In the genomic region with DNA sequence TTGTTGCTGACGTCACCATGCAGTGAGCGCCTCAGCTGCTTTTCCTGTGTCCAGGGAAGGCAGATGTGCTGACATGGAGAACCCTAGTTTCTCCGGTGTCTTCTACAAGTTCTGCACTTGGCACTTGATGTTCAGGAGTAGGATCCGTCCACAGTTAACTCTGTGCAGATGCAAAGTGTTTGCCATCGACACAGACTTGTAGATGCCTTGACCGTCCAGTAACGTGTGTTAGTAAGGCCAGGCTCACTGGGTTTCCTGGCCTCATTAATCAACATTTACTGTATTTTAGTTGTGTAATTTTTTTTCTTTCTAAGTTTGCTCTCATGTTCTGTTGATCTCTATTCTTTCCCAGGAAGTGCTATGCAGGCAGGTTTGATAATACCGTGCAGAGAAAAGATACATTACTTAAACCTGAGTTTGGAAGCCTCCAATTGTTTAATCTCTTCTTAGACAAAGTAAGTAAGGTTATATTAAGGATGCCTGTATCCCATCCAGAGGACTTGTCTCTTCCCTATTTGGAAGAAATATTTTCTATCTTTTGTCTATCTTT, we compare ENCODE assay signal across 7 mouse cellular contexts. TPM values are rescaled to one million over a fixed set of nuclear protein-coding genes. Genes with fewer than 3 reads are reported as not detected.
DNase-seq lines count a peak whose midpoint lies in the region; ATAC-seq lines count a peak whose summit lies in the region.
"Not testable (repeated sequence)": the region's sequence is repeated elsewhere in the genome, so short reads cannot be mapped to it uniquely, and the experiment has no call there.

No protein-coding gene starts in this region.

- not testable (repeated sequence) for H3K9ac ChIP-seq in embryonic facial prominence, embryonic 13.5 days
- peak overlapping the region; percentile 54; the same call in 1 of the 2 replicates for H3K9ac ChIP-seq in heart, embryonic 12.5 days
- H3K9ac ChIP-seq in intestine, embryonic 15.5 days = 0 out of 2 replicates have a peak overlapping the region, but pooled peaks have one; percentile 29
- H3K9ac ChIP-seq in limb, embryonic 12.5 days (replicated peaks) = peak overlapping the region; percentile 34; the same call in 1 of the 2 replicates

- ATAC-seq in embryonic facial prominence, embryonic 13.5 days (ENCODE audit: insufficient number of reproducible peaks, insufficient read depth, low FRiP score, low TSS enrichment, low read depth); heart, embryonic 12.5 days (ENCODE audit: insufficient number of reproducible peaks, low FRiP score); intestine, embryonic 15.5 days; limb, embryonic 12.5 days (ENCODE audit: insufficient number of reproducible peaks, insufficient read depth, low FRiP score, low TSS enrichment, low read depth): not testable (repeated sequence)

- H3K4me3 ChIP-seq in embryonic facial prominence, embryonic 13.5 days = peak overlapping the region; percentile 51
- peak overlapping the region; percentile 58 for H3K4me3 ChIP-seq in heart, embryonic 12.5 days
- peak overlapping the region; percentile 50 for H3K4me3 ChIP-seq in intestine, embryonic 15.5 days (replicated peaks)
- H3K4me3 ChIP-seq in limb, embryonic 12.5 days (replicated peaks) = peak overlapping the region; percentile 47

- H3K4me2 ChIP-seq in embryonic facial prominence, embryonic 13.5 days = peak overlapping the region; percentile 60
- peak overlapping the region; percentile 57 for H3K4me2 ChIP-seq in heart, embryonic 12.5 days
- H3K4me2 ChIP-seq in intestine, embryonic 15.5 days (replicated peaks) = peak overlapping the region; percentile 50
- H3K4me2 ChIP-seq in limb, embryonic 12.5 days = peak overlapping the region; percentile 56

- DNase-seq in adrenal gland, postnatal 10 days = peak; percentile 24
- peak; percentile 23 for DNase-seq in lung, postnatal 36 days
- peak; percentile 15 for DNase-seq in retina, embryonic 14.5 days (ENCODE audit: low spot score)

- not testable (repeated sequence) for H3K9me3 ChIP-seq in embryonic facial prominence, embryonic 13.5 days; heart, embryonic 12.5 days (replicated peaks); intestine, embryonic 15.5 days; limb, embryonic 12.5 days

- not testable (repeated sequence) for H3K27me3 ChIP-seq in embryonic facial prominence, embryonic 13.5 days; heart, embryonic 12.5 days (replicated peaks); intestine, embryonic 15.5 days (replicated peaks); limb, embryonic 12.5 days

- not testable (repeated sequence) for H3K4me1 ChIP-seq in embryonic facial prominence, embryonic 13.5 days; heart, embryonic 12.5 days (replicated peaks); intestine, embryonic 15.5 days (replicated peaks); limb, embryonic 12.5 days (replicated peaks)

- 16% methylated on average over 6 of the region's 8 CpGs for WGBS in embryonic facial prominence, embryonic 13.5 days
- WGBS in heart, embryonic 12.5 days = 14% methylated on average over 6 of the region's 8 CpGs
- WGBS in intestine, embryonic 15.5 days = 6% methylated on average over 6 of the region's 8 CpGs
- 15% methylated on average over 6 of the region's 8 CpGs for WGBS in limb, embryonic 12.5 days

- peaks cover 16% of the 10 kb centered on the region for H3K36me3 ChIP-seq in embryonic facial prominence, embryonic 13.5 days
- peaks cover 12% of the 10 kb centered on the region for H3K36me3 ChIP-seq in heart, embryonic 12.5 days
- H3K36me3 ChIP-seq in intestine, embryonic 15.5 days = not testable (repeated sequence)
- peaks cover 17% of the 10 kb centered on the region for H3K36me3 ChIP-seq in limb, embryonic 12.5 days

- not testable (repeated sequence) for H3K27ac ChIP-seq in embryonic facial prominence, embryonic 13.5 days; intestine, embryonic 15.5 days; limb, embryonic 12.5 days
- peak overlapping the region; percentile 68; the same call in 1 of the 2 replicates for H3K27ac ChIP-seq in heart, embryonic 12.5 days (ENCODE audit: poor library complexity, severe bottlenecking)

RNA-seq across cellular contexts. Expression of a gene that starts 0.6 kb away (rescaled TPM):
- total RNA-seq in adrenal gland, postnatal 10 days (2021) = 1 to 10 TPM; 5.9 to 6.0 TPM
- 14.6 and 16.5 TPM in 2 replicates for polyA plus RNA-seq in embryonic facial prominence, embryonic 13.5 days (2015; fragmentation: Nextera tagmentation; extraction: Ambion mirVana)
- 7.3 and 8.0 TPM in 2 replicates for polyA plus RNA-seq in heart, embryonic 12.5 days (2016; fragmentation: Nextera tagmentation; extraction: Ambion mirVana)
- 9.0 and 11.0 TPM in 2 replicates for polyA plus RNA-seq in intestine, embryonic 15.5 days (2015; fragmentation: Nextera tagmentation; extraction: Ambion mirVana)
- 14.1 and 14.3 TPM in 2 replicates for polyA plus RNA-seq in limb, embryonic 12.5 days (2016; fragmentation: Nextera tagmentation; extraction: Ambion mirVana)

RNA-seq across cellular contexts. Expression of a gene that starts 13.8 kb away (rescaled TPM):
- 1 to 10 TPM; 6.2 to 9.5 TPM for total RNA-seq in adrenal gland, postnatal 10 days (2021)
- 11.0 and 11.2 TPM in 2 replicates for polyA plus RNA-seq in embryonic facial prominence, embryonic 13.5 days (2015; fragmentation: Nextera tagmentation; extraction: Ambion mirVana)
- polyA plus RNA-seq in heart, embryonic 12.5 days (2016; fragmentation: Nextera tagmentation; extraction: Ambion mirVana) = 6.3 and 7.4 TPM in 2 replicates
- polyA plus RNA-seq in intestine, embryonic 15.5 days (2015; fragmentation: Nextera tagmentation; extraction: Ambion mirVana) = 7.4 and 7.5 TPM in 2 replicates
- polyA plus RNA-seq in limb, embryonic 12.5 days (2016; fragmentation: Nextera tagmentation; extraction: Ambion mirVana) = 10.2 and 10.8 TPM in 2 replicates

RNA-seq across cellular contexts. Expression of a gene that starts 56.8 kb away (rescaled TPM):
- total RNA-seq in adrenal gland, postnatal 10 days (2021) = 1 to 10 TPM; 4.1 to 4.2 TPM
- 5.8 and 7.2 TPM in 2 replicates for polyA plus RNA-seq in embryonic facial prominence, embryonic 13.5 days (2015; fragmentation: Nextera tagmentation; extraction: Ambion mirVana)
- 3.1 and 4.3 TPM in 2 replicates for polyA plus RNA-seq in heart, embryonic 12.5 days (2016; fragmentation: Nextera tagmentation; extraction: Ambion mirVana)
- 3.5 and 4.4 TPM in 2 replicates for polyA plus RNA-seq in intestine, embryonic 15.5 days (2015; fragmentation: Nextera tagmentation; extraction: Ambion mirVana)
- 5.0 and 7.0 TPM in 2 replicates for polyA plus RNA-seq in limb, embryonic 12.5 days (2016; fragmentation: Nextera tagmentation; extraction: Ambion mirVana)

RNA-seq across cellular contexts. Expression of a gene that starts 60.0 kb away (rescaled TPM):
- total RNA-seq in adrenal gland, postnatal 10 days (2021) = 1 to 10 TPM; 1.5 to 1.8 TPM
- 1.3 and 1.9 TPM in 2 replicates for polyA plus RNA-seq in embryonic facial prominence, embryonic 13.5 days (2015; fragmentation: Nextera tagmentation; extraction: Ambion mirVana)
- polyA plus RNA-seq in heart, embryonic 12.5 days (2016; fragmentation: Nextera tagmentation; extraction: Ambion mirVana) = 0.40 TPM in 1 of 2 replicates, not detected in the other
- polyA plus RNA-seq in intestine, embryonic 15.5 days (2015; fragmentation: Nextera tagmentation; extraction: Ambion mirVana) = 2.8 and 3.2 TPM in 2 replicates
- polyA plus RNA-seq in limb, embryonic 12.5 days (2016; fragmentation: Nextera tagmentation; extraction: Ambion mirVana) = 1.6 TPM in 2 replicates
